Mouse (Mus musculus): ENCODE measurements around the gene Dhtkd1. TPM values are rescaled to one million over a fixed set of nuclear protein-coding genes. Genes with fewer than 3 reads are reported as not detected.

Dhtkd1 gene
- total and polyA plus RNA-seq, 3 experiments = 1.5 to 1.6 TPM; not detected in 1

GRCm38 (mm10) chr2:5950766-5951595 is 8.4 kb upstream of the Dhtkd1 start, which contains the start of gene Upf2 (continued):
- no peak for TF ChIP-seq ZKSCAN1 (IDR thresholded peaks at IDR 0.05; ENCODE audit: low read depth, low read length)
- TF ChIP-seq CHD1 (IDR thresholded peaks at IDR 0.05; ENCODE audit: low read depth, low read length) = no peak
- TF ChIP-seq POLR2A (IDR thresholded peaks at IDR 0.05; ENCODE audit: control insufficient read depth in 1 of 2, insufficient read depth in 1 of 2, low read depth in 1 of 2, low read length in 2 of 2, poor library complexity in 1 of 2) = peak; percentile 37 to 83; a peak in 3 of 4 replicates
- no peak for TF ChIP-seq MAFK (IDR thresholded peaks at IDR 0.05; ENCODE audit: borderline replicate concordance, low read depth, low read length)
- TF ChIP-seq MEF2A (IDR thresholded peaks at IDR 0.05; ENCODE audit: extremely low read depth, insufficient replicate concordance, low read depth, low read length, poor library complexity, severe bottlenecking) = no peak
- TF ChIP-seq EP300 (IDR thresholded peaks at IDR 0.05; ENCODE audit: low read depth in 1 of 2, low read length in 2 of 2) = no peak
- no peak for TF ChIP-seq USF1 (IDR thresholded peaks at IDR 0.05; ENCODE audit: low read depth, low read length)
- no peak for TF ChIP-seq TAL1 (IDR thresholded peaks at IDR 0.05; ENCODE audit: low read length)
- TF ChIP-seq TBP (IDR thresholded peaks at IDR 0.05; ENCODE audit: low read depth, low read length) = peak; percentile 72; the same call in 1 of the 2 replicates
- peak; percentile 96 for TF ChIP-seq MAZ (IDR thresholded peaks at IDR 0.05; ENCODE audit: low read depth, low read length)
- TF ChIP-seq RAD21 (IDR thresholded peaks at IDR 0.05; ENCODE audit: low read depth, low read length) = no peak
- no peak for TF ChIP-seq UBTF (IDR thresholded peaks at IDR 0.05; ENCODE audit: borderline replicate concordance, insufficient read depth, low read depth, low read length)
- TF ChIP-seq GABPA (IDR thresholded peaks at IDR 0.05; ENCODE audit: low read depth, low read length) = 0 out of 2 replicates have a peak, but pooled peaks have one; percentile 10
- no peak; the same call in 1 of the 2 replicates for TF ChIP-seq MYC (IDR thresholded peaks at IDR 0.05; ENCODE audit: low read depth, low read length)
- no peak for TF ChIP-seq GATA1 (IDR thresholded peaks at IDR 0.05; ENCODE audit: low read depth, low read length)
- peak; percentile 65; the same call in 1 of the 2 replicates for TF ChIP-seq KAT2A (conservative IDR thresholded peaks at IDR 0.05; ENCODE audit: low read depth, low read length)
- TF ChIP-seq CHD2 (IDR thresholded peaks at IDR 0.05; ENCODE audit: low read length) = no peak
- TF ChIP-seq E2F4 (IDR thresholded peaks at IDR 0.05; ENCODE audit: borderline replicate concordance, low read depth, low read length) = peak; percentile 64; the same call in 1 of the 2 replicates
- peak; percentile 80 for TF ChIP-seq NELFE (IDR thresholded peaks at IDR 0.05; ENCODE audit: low read depth, low read length)
- TF ChIP-seq MAX (IDR thresholded peaks at IDR 0.05; ENCODE audit: low read length) = peak; percentile 100

- H3K4me1 ChIP-seq (ENCODE audit: control insufficient read depth in 1 of 2, insufficient read depth in 2 of 2, low read length in 2 of 2) = peaks cover 9 to 14% of the 10 kb centered on the region in 2 experiments
- peak; percentile 76 for DNase-seq (ENCODE audit: low read depth, low spot score)
- H3K27me3 ChIP-seq (ENCODE audit: control insufficient read depth in 1 of 2, insufficient read depth in 2 of 2, low read length in 2 of 2) = no peaks in the 10 kb centered on the region
- peaks cover 6 to 21% of the 10 kb centered on the region in 2 experiments; a peak in 3 of 4 replicates for H3K36me3 ChIP-seq (ENCODE audit: control insufficient read depth in 1 of 2, insufficient read depth in 2 of 2, low read length in 2 of 2)
- H3K79me2 ChIP-seq (ENCODE audit: control insufficient read depth, insufficient read depth, low read length, poor library complexity) = peaks cover 26% of the 10 kb centered on the region
- H3K9me3 ChIP-seq (replicated peaks; ENCODE audit: insufficient read depth, low read length) = no peaks in the 10 kb centered on the region
- peak overlapping the region; percentile 86 for H3K27ac ChIP-seq (ENCODE audit: control insufficient read depth, low read depth, low read length)
- peak overlapping the region; percentile 91 for H3K9ac ChIP-seq (ENCODE audit: control insufficient read depth, low read depth, low read length, poor library complexity, severe bottlenecking)
- peak overlapping the region; percentile 79 to 90 for H3K4me3 ChIP-seq (ENCODE audit: control insufficient read depth in 1 of 2, insufficient read depth in 1 of 2, low read depth in 2 of 2, low read length in 2 of 2)
- TF ChIP-seq MYB (IDR thresholded peaks at IDR 0.05; ENCODE audit: low read depth, low read length) = no peak
- TF ChIP-seq KAT2A (conservative IDR thresholded peaks at IDR 0.05; ENCODE audit: low read depth, low read length) = no peak
- TF ChIP-seq USF1 (IDR thresholded peaks at IDR 0.05; ENCODE audit: low read depth, low read length) = no peak
- 0 out of 2 replicates have a peak, but pooled peaks have one; percentile 18 for TF ChIP-seq TCF12 (IDR thresholded peaks at IDR 0.05; ENCODE audit: low read depth, low read length)
- no peak for TF ChIP-seq USF2 (IDR thresholded peaks at IDR 0.05; ENCODE audit: borderline replicate concordance in 1 of 2, insufficient read depth in 1 of 2, low read depth in 1 of 2, low read length in 2 of 2)
- peak; percentile 45; the same call in 1 of the 2 replicates for TF ChIP-seq ETS1 (IDR thresholded peaks at IDR 0.05; ENCODE audit: low read depth, low read length)
- TF ChIP-seq POLR2A (IDR thresholded peaks at IDR 0.05; ENCODE audit: control insufficient read depth in 1 of 2, insufficient read depth in 1 of 2, low read depth in 1 of 2, low read length in 2 of 2, poor library complexity in 1 of 2) = no peak
- TF ChIP-seq RAD21 (IDR thresholded peaks at IDR 0.05; ENCODE audit: low read depth, low read length) = no peak
- peak; percentile 34; the same call in 1 of the 2 replicates for TF ChIP-seq TAL1 (IDR thresholded peaks at IDR 0.05; ENCODE audit: low read length)
- no peak for TF ChIP-seq SMC3 (IDR thresholded peaks at IDR 0.05; ENCODE audit: low read depth, low read length)
- no peak for TF ChIP-seq HCFC1 (IDR thresholded peaks at IDR 0.05; ENCODE audit: low read depth, low read length)
- no peak for TF ChIP-seq CHD2 (IDR thresholded peaks at IDR 0.05; ENCODE audit: low read length)
- no peak for TF ChIP-seq MAX (IDR thresholded peaks at IDR 0.05; ENCODE audit: low read length)
- TF ChIP-seq SIN3A (IDR thresholded peaks at IDR 0.05; ENCODE audit: low read length) = no peak; the same call in 1 of the 2 replicates
- TF ChIP-seq EP300 (IDR thresholded peaks at IDR 0.05; ENCODE audit: low read depth in 1 of 2, low read length in 2 of 2) = no peak
- TF ChIP-seq UBTF (IDR thresholded peaks at IDR 0.05; ENCODE audit: borderline replicate concordance, insufficient read depth, low read depth, low read length) = no peak
- TF ChIP-seq MEF2A (IDR thresholded peaks at IDR 0.05; ENCODE audit: extremely low read depth, insufficient replicate concordance, low read depth, low read length, poor library complexity, severe bottlenecking) = no peak
- TF ChIP-seq NELFE (IDR thresholded peaks at IDR 0.05; ENCODE audit: low read depth, low read length) = no peak
- TF ChIP-seq JUND (IDR thresholded peaks at IDR 0.05; ENCODE audit: low read depth, low read length) = no peak
- peak; percentile 59; the same call in 1 of the 2 replicates for TF ChIP-seq MYC (IDR thresholded peaks at IDR 0.05; ENCODE audit: low read depth, low read length)
- no peak for TF ChIP-seq ZC3H11A (IDR thresholded peaks at IDR 0.05; ENCODE audit: low read depth, low read length)
- no peak for TF ChIP-seq E2F4 (IDR thresholded peaks at IDR 0.05; ENCODE audit: borderline replicate concordance, low read depth, low read length)
Measured at GRCm38 (mm10) chr2:5950305-5950704, 7.7 kb upstream of the Dhtkd1 start.
